Comparison of ENCODE assay signal across 10 mouse cellular contexts in genomic region chr6:100010954-100011481, GRCm38 (mm10).
A peak's percentile ranks its signal among the peaks of the same experiment; 100 is the strongest.
DNase-seq lines count a peak whose midpoint lies in the region; ATAC-seq lines count a peak whose summit lies in the region.
"Had no signal": no experiment of that assay in that cellular context is flagged by ENCODE, and none has a peak within 500 bp of the region (broad histone marks: within the 10 kb centered on the region; RNA-seq: fewer than 3 reads in every experiment).

No protein-coding gene starts in this region.

- H3K9ac ChIP-seq in hindbrain, embryonic 13.5 days: 0 out of 2 replicates have a peak overlapping the region, but pooled peaks have one; percentile 35
- H3K9ac ChIP-seq in hindbrain, embryonic 11.5 days (ENCODE audit: low read depth, low read length): no peak overlapping the region
- no peak overlapping the region for H3K9ac ChIP-seq in forebrain, embryonic 16.5 days (replicated peaks; ENCODE audit: low read depth, low read length)
- H3K9ac ChIP-seq in limb, embryonic 12.5 days (replicated peaks): no peak overlapping the region

- H3K27ac ChIP-seq in hindbrain, embryonic 13.5 days: peak overlapping the region; percentile 69
- no peak overlapping the region for H3K27ac ChIP-seq in hindbrain, embryonic 11.5 days (ENCODE audit: low read depth, low read length)
- H3K27ac ChIP-seq in forebrain, embryonic 16.5 days (ENCODE audit: low read length): peak overlapping the region; percentile 71
- no peak overlapping the region for H3K27ac ChIP-seq in limb, embryonic 12.5 days
- H3K27ac ChIP-seq: gastrocnemius, adult 2 months had no signal

- WGBS in hindbrain, embryonic 13.5 days: 48% methylated on average over 9 of the region's 9 CpGs
- WGBS in hindbrain, embryonic 11.5 days: 77% methylated on average over 9 of the region's 9 CpGs
- WGBS in forebrain, embryonic 16.5 days: 28% methylated on average over 9 of the region's 9 CpGs
- WGBS in limb, embryonic 12.5 days: 6% methylated on average over 9 of the region's 9 CpGs

- H3K4me1 ChIP-seq in hindbrain, embryonic 13.5 days (replicated peaks): peaks cover 28% of the 10 kb centered on the region
- no peaks in the 10 kb centered on the region for H3K4me1 ChIP-seq in hindbrain, embryonic 11.5 days (replicated peaks; ENCODE audit: control insufficient read depth, insufficient read depth, low read length)
- H3K4me1 ChIP-seq in forebrain, embryonic 16.5 days (replicated peaks; ENCODE audit: control insufficient read depth, insufficient read depth, low read length): peaks cover 22% of the 10 kb centered on the region
- peaks cover 38% of the 10 kb centered on the region for H3K4me1 ChIP-seq in limb, embryonic 12.5 days (replicated peaks)

- H3K27me3 ChIP-seq in hindbrain, embryonic 13.5 days: peaks cover 25% of the 10 kb centered on the region
- H3K27me3 ChIP-seq in hindbrain, embryonic 11.5 days (ENCODE audit: control insufficient read depth, insufficient read depth, low read length): no peaks in the 10 kb centered on the region
- no peaks in the 10 kb centered on the region for H3K27me3 ChIP-seq in forebrain, embryonic 16.5 days (replicated peaks; ENCODE audit: control insufficient read depth, insufficient read depth, low read length)
- H3K27me3 ChIP-seq in limb, embryonic 12.5 days: peaks cover 76% of the 10 kb centered on the region

- no peak overlapping the region for H3K4me3 ChIP-seq in hindbrain, embryonic 13.5 days
- H3K4me3 ChIP-seq in hindbrain, embryonic 11.5 days (ENCODE audit: low read depth, low read length): no peak overlapping the region
- H3K4me3 ChIP-seq in forebrain, embryonic 16.5 days (replicated peaks; ENCODE audit: low read length): no peak overlapping the region
- no peak overlapping the region for H3K4me3 ChIP-seq in limb, embryonic 12.5 days (replicated peaks)

- no peaks in the 10 kb centered on the region for H3K9me3 ChIP-seq in hindbrain, embryonic 13.5 days
- no peaks in the 10 kb centered on the region for H3K9me3 ChIP-seq in hindbrain, embryonic 11.5 days (ENCODE audit: control insufficient read depth, low read length)
- H3K9me3 ChIP-seq in forebrain, embryonic 16.5 days (ENCODE audit: control insufficient read depth, low read length): no peaks in the 10 kb centered on the region
- H3K9me3 ChIP-seq in limb, embryonic 12.5 days: no peaks in the 10 kb centered on the region

- DNase-seq in hindbrain, embryonic 11.5 days (ENCODE audit: low spot score): no peak
- DNase-seq in MN1 (ENCODE audit: low spot score): peak; percentile 59
- no peak for DNase-seq in right cerebral cortex, postnatal 25 days
- DNase-seq in retina, embryonic 14.5 days (ENCODE audit: low spot score): no peak
- DNase-seq in natural killer cell, adult 2 months (ENCODE audit: low spot score in 2 of 2): no peak
- DNase-seq: cerebellum, adult 9-10 months; gastrocnemius, adult 2 months had no signal

- peak overlapping the region; percentile 46 for H3K4me2 ChIP-seq in hindbrain, embryonic 13.5 days
- no peak overlapping the region for H3K4me2 ChIP-seq in hindbrain, embryonic 11.5 days (replicated peaks; ENCODE audit: low read depth, low read length)
- H3K4me2 ChIP-seq in forebrain, embryonic 16.5 days (ENCODE audit: low read length): peak overlapping the region; percentile 35
- peak overlapping the region; percentile 36 for H3K4me2 ChIP-seq in limb, embryonic 12.5 days

- peak; percentile 26; the same call in 1 of the 2 replicates for ATAC-seq in hindbrain, embryonic 13.5 days (ENCODE audit: low FRiP score)
- ATAC-seq in hindbrain, embryonic 11.5 days (ENCODE audit: low FRiP score): no peak
- peak; percentile 3; the same call in 1 of the 2 replicates for ATAC-seq in forebrain, embryonic 16.5 days
- ATAC-seq in limb, embryonic 12.5 days (ENCODE audit: insufficient number of reproducible peaks, insufficient read depth, low FRiP score, low TSS enrichment, low read depth): no peak

- no peaks in the 10 kb centered on the region for H3K36me3 ChIP-seq in hindbrain, embryonic 13.5 days
- no peaks in the 10 kb centered on the region for H3K36me3 ChIP-seq in hindbrain, embryonic 11.5 days (ENCODE audit: control insufficient read depth, insufficient read depth, low read length)
- no peaks in the 10 kb centered on the region for H3K36me3 ChIP-seq in forebrain, embryonic 16.5 days (ENCODE audit: control insufficient read depth, insufficient read depth)
- no peaks in the 10 kb centered on the region for H3K36me3 ChIP-seq in limb, embryonic 12.5 days

Comparison
In these comparisons a context has a peak if more than half of its experiments do, and no peak if none do; other contexts are left out.
1. ATAC-seq: peak in hindbrain, embryonic 13.5 days (single experiment) and forebrain, embryonic 16.5 days (single experiment); none in hindbrain, embryonic 11.5 days (single experiment) and limb, embryonic 12.5 days (single experiment).
2. H3K27ac ChIP-seq: peak in hindbrain, embryonic 13.5 days (single experiment) and forebrain, embryonic 16.5 days (single experiment); none in hindbrain, embryonic 11.5 days (single experiment) and limb, embryonic 12.5 days (single experiment).